Mouse (Mus musculus) ES-E14 (cell line): ENCODE data around the gene Fgf4.

ENCODE experiments used
- CHD2 ChIP-seq: IDR thresholded peaks from 2 replicates; pipeline ENCODE4 v1.6.1; 2014; ENCODE audit warnings: mild to moderate bottlenecking, low read depth, low read length, inconsistent platforms
- ZNF384 ChIP-seq: IDR thresholded peaks from 2 replicates; pipeline ENCODE4 v1.6.1; 2012; ENCODE audit warnings: low read depth, low read length, inconsistent platforms

DNA sequence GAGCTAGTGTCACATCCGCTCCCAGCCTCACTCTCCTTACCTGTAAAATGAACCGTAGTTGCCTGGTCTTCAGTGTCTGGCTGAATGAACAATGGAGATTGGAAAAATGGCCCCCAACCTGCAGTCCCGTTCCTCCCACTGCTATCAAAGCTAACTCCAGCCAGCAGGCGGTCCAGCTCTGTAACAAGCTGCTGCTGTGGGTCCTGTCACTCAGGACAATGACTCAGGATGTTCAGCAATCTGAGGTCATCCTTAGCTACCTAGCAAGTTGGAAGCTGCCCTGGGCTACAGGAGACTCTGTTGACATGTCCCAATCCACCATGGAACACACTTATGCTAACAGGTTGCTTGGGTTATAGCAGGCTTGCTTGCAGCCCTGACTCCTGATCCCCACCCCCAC is 26.0 kb downstream of the Fgf4 start:
- TF ChIP-seq CHD2 (no peak), ZNF384 (no peak)
